Mouse (Mus musculus) heart, embryonic 10.5 days (tissue): ENCODE data around the gene Mavs. TPM values are rescaled to one million over a fixed set of nuclear protein-coding genes. Genes with fewer than 3 reads are reported as not detected.

ENCODE experiments used
- DNase-seq: peaks from one replicate; pipeline ENCODE4 v3.0.0-alpha.2; 2017; ENCODE audit warnings: low spot score
- H3K27ac ChIP-seq: fragments of 300-500 bp; sonication (generic); 2 replicates; pipeline ENCODE4 v1.5.1; 2016; ENCODE audit warnings: mild to moderate bottlenecking
- H3K27me3 ChIP-seq: fragments of 300-500 bp; sonication (generic); 2 replicates; pipeline ENCODE4 v1.6.1; 2016; ENCODE audit warnings: mild to moderate bottlenecking; ENCODE audit not compliant: poor library complexity, insufficient read depth, severe bottlenecking
- H3K36me3 ChIP-seq: fragments of 300-500 bp; sonication (generic); 2 replicates; pipeline ENCODE4 v1.6.1; 2016; ENCODE audit warnings: mild to moderate bottlenecking, moderate library complexity
- H3K4me1 ChIP-seq: fragments of 300-500 bp; sonication (generic); 2 replicates; pipeline ENCODE4 v1.6.1; 2016; ENCODE audit warnings: mild to moderate bottlenecking
- H3K4me3 ChIP-seq: fragments of 300-500 bp; sonication (generic); 2 replicates; pipeline ENCODE4 v1.5.1; 2016; ENCODE audit warnings: mild to moderate bottlenecking, moderate library complexity
- H3K9me3 ChIP-seq: fragments of 300-500 bp; sonication (generic); 2 replicates; pipeline ENCODE4 v1.6.1; 2016; ENCODE audit warnings: mild to moderate bottlenecking, moderate library complexity
- WGBS: fragments of 180-500 bp; shearing (Covaris S2); methylation state at CpG from one replicate; pipeline ENCODE4 v1.1.7; 2016; 5-methylcytosine and 5-hydroxymethylcytosine counted together
- polyA plus RNA-seq: library from polyadenylated mRNA; unstranded; fragments of >200 nt; fragmentation: Nextera tagmentation; extraction: Ambion mirVana; gene quantifications from 2 replicates; pipeline ENCODE4 v1.2.1, GENCODE M21; 2016

Mavs gene
- polyA plus RNA-seq, 1 experiment from 2014 or later, result 20.3 TPM

DNA sequence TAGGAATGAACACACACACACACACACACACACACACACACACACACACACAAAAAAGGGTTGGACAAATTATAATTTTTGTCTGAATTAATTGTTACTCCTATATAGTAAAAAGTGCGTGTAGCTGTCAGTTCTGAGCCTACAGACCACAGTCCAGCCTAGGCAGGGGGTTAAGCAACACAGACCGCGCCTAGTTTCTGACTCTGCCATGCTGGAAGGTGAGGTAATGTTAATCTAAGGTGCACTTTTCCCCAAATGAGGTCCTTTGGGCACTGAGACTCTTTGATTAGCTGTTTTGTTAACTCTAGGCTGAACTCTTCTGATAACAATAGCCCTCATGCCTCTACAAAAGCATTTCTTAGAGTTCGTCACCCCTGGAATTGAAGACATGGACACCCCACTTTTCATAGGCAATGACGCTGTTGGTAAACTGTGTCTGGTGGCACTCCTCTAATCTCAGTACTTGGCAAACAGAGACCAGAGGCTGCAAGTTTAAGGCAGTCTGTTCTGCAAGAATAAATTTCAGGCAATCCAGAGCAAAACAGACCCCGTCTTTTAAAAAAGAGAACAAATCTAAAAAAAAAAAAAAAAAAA, 29.9 kb upstream of the Mavs start:
- H3K27ac ChIP-seq, result no peak overlapping the region
- peaks cover 3% of the 10 kb centered on the region; the same call in 1 of the 2 replicates for H3K36me3 ChIP-seq

DNA sequence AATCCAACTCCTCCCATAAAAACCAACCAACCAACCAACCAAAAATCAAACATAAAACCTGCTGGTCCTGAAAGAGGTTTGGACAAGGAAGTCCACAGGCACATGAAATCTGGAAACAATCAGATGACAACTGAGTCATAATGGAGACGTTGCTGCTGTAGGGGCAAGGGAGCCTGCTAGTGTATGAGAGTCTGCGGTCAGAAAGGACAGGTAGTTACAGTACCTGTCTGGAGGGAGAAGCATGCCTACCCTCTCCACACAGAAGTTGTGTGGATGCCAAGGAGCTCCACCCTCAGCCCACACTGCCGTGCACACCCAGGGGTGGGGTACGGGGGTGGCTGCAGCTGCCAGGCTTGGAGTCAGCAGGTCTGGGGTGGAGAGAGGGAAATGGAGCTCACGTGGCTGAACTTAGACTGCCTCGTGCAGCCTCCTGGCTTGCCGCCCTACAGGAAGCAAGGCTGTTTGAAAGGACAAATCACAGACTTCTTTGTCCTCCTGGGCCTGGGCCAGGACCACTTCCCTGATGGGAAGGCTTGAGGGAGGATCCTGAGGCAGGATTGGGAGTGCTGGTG, 29.4 kb upstream of the Mavs start:
- no peaks in the 10 kb centered on the region for H3K9me3 ChIP-seq
- DNase-seq, result no peak
- H3K36me3 ChIP-seq, result peaks cover 3% of the 10 kb centered on the region; the same call in 1 of the 2 replicates
- 55% methylated on average over 7 of the region's 7 CpGs for WGBS
- peak overlapping the region; percentile 49 for H3K27ac ChIP-seq
- H3K27me3 ChIP-seq, result no peaks in the 10 kb centered on the region
- H3K4me1 ChIP-seq, result peaks cover 19% of the 10 kb centered on the region
- no peak overlapping the region for H3K4me3 ChIP-seq

More for the DNA sequence above, 29.9 kb upstream of the Mavs start:
- H3K27me3 ChIP-seq, result no peaks in the 10 kb centered on the region
- 83% methylated on average over 6 of the region's 6 CpGs for WGBS
- no peak for DNase-seq
- no peaks in the 10 kb centered on the region for H3K9me3 ChIP-seq
- H3K4me3 ChIP-seq, result no peak overlapping the region
- H3K4me1 ChIP-seq, result peaks cover 14% of the 10 kb centered on the region

DNA sequence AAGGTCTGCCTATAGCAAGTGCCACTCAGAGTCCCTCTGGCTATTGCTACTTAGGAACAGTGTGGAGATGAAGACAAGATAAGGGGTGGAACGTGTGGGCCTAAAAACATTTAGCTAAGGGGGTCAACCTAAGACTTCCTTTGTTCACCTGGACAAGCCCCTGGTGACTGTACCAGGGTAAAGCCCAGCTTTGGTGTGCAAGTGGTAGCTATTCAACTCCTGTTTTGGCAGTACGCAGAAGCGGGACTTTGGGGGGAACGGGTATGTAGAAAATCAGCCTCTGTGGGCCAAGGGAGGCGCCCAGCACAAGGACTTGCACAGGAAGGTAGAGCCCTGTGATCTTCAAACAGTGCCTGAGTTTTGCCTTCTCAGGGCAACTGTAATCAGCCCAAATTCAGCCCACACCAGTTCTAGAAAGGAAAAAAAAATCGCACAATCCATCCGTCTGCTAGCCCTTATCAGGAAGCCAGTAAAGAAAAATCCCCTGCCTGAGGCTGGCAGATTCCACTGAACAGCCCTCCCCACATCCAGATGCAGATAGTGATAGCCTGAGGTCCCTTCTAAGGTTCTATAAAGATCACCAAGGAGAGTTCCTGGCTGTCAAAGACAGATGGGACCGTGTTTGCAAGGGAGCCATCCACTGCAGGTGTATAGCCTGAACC, 28.2 kb upstream of the Mavs start:
- Histone ChIP-seq H3K36me3 (no peaks in the 10 kb centered on the region), H3K9me3 (no peaks in the 10 kb centered on the region), H3K4me1 (peaks cover 25% of the 10 kb centered on the region), H3K4me3 (no peak overlapping the region), H3K27ac (peak overlapping the region; percentile 45; the same call in 1 of the 2 replicates), H3K27me3 (no peaks in the 10 kb centered on the region)
- 60% methylated on average over 8 of the region's 8 CpGs for WGBS
- DNase-seq, result peak; percentile 92

DNA sequence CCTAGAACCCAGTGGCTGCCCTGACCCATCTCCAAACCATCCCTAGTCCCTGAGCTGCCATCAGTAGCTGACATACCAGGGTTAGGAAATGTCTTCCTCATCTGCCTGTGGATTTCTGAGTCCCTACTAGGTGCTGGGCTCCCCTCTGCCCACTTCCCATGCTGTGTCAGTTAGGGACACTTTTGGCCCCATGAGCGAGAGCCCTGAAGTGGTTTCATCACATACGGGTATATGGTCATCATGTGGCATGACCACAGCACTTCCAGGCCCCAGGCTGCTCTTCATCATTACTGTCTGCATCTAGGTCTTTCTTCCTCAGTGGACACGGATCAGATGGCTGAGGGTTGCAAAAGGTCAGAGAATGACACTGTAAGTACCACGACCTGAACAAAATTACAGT, 27.1 kb upstream of the Mavs start, which contains the start of gene Ap5s1:
Gene Ap5s1 (plus strand): TSS at position 301 of the 400 bp plus-strand sequence.
- H3K9me3 ChIP-seq, result no peaks in the 10 kb centered on the region
- no peak within 1 kb of the TSS for H3K4me3 ChIP-seq
- DNase-seq, result no peak
- peak within 1 kb of the TSS; percentile 45; the same call in 1 of the 2 replicates for H3K27ac ChIP-seq
- 74% methylated on average over 4 of the region's 4 CpGs for WGBS
- H3K27me3 ChIP-seq, result no peaks in the 10 kb centered on the region
- H3K4me1 ChIP-seq, result peaks cover 30% of the 10 kb centered on the region
- no peaks in the 10 kb centered on the region for H3K36me3 ChIP-seq

DNA sequence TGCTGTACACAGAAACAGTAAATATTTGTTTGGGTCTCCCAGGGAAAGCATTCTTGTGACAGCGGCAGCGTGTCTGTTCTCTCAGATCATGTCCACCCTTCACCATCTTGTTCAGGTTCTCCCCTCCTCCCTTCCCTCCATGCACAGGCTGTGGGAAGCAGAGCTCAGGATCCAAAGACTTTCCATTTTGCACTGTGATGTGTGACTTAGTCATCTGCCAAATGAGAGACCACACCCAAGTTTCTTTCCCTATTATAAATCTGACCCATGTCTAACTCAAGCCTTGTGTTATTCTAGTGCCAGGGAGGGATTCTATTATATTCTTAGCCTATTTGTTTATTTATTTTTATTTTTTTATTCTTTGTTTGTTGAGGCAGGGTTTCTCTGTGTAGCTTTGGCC, 25.5 kb upstream of the Mavs start:
- 95% methylated on average over 2 of the region's 2 CpGs for WGBS
- no peaks in the 10 kb centered on the region for H3K9me3 ChIP-seq
- no peak for DNase-seq
- peaks cover 42% of the 10 kb centered on the region for H3K4me1 ChIP-seq
- no peaks in the 10 kb centered on the region for H3K27me3 ChIP-seq
- H3K27ac ChIP-seq, result no peak overlapping the region
- H3K36me3 ChIP-seq, result peaks cover 11% of the 10 kb centered on the region
- no peak overlapping the region for H3K4me3 ChIP-seq

DNA sequence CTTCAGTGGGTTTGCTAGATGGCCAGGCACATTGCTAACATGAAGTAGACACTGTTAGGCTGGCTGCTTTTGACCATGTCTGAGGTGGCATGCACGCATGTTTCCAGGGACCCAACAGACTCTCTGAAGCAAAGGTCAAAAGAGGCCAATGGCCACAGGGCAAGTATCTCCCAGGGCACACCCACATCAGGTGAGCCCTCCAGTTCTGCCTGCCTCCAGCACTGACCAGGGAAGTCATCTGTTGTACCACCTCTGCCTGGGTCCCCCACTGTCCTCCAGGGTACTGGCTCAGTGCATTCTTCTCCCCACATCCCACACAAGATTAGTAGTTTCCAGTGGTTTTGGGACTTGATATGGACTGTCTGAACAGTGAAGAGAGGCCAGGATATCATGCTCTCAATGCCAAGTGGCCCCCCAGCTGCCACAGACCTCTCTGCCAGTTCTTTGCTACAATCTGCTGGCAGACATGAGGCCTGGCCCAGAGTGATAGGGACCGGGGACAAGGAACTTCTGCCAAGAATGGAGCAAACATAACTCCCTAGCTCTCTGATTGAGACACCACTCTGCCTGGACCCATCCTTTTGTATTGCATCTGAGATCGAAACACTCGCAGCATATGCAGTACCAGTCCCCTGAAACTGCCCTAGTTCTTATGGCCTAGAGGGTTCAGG, 24.6 kb upstream of the Mavs start:
- Histone ChIP-seq H3K27me3 (no peaks in the 10 kb centered on the region), H3K36me3 (peaks cover 19% of the 10 kb centered on the region), H3K4me3 (peak overlapping the region; percentile 61; the same call in 1 of the 2 replicates), H3K9me3 (no peaks in the 10 kb centered on the region), H3K4me1 (peaks cover 51% of the 10 kb centered on the region), H3K27ac (peak overlapping the region; percentile 93)
- WGBS, result 75% methylated on average over 4 of the region's 4 CpGs
- DNase-seq, result no peak

DNA sequence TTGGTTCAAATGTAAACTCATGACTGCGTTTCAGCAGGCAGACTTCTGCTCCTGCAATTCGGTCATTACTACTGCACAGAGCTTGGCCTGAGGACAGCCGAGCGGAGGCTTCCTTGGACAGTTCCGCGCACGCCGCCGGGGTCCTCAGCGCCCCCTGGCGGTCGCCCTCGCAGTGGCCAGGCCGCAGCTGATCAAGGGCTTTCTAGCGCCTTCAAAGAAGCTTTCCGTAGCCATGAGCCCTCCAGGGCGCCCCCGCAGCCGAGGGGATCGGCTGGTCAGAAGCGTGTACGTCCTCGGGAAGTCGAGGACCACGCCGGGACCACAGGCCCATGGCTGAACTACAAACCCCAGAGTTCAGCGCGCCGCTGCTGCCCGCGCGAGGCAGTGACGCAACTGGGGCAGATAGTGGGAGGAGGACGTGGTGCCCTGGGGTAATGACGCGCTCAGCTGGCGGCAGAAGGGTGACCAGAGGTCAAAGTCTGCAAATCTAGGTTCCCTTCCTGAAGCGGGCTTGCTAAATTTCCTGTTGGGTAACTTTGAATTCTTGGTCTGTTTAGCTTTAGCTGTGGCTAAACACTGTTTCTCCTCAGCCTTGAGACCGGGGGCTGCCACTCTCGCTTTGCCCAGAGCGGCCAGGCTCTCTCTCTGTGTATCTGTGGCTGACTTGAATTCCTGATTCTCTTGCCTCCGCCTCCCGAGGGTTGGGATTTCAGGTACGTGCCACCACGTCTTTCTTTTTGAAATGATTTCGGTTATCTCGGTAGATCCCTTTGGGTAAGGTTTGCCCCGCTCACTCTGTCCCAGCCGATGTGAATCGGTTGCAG, 23.7 kb upstream of the Mavs start:
- Histone ChIP-seq H3K4me3 (peak overlapping the region; percentile 61), H3K36me3 (peaks cover 22% of the 10 kb centered on the region), H3K27me3 (no peaks in the 10 kb centered on the region), H3K9me3 (no peaks in the 10 kb centered on the region), H3K4me1 (peaks cover 44% of the 10 kb centered on the region), H3K27ac (peak overlapping the region; percentile 93)
- peak; percentile 98 for DNase-seq
- 1% methylated on average over 50 of the region's 50 CpGs for WGBS

DNA sequence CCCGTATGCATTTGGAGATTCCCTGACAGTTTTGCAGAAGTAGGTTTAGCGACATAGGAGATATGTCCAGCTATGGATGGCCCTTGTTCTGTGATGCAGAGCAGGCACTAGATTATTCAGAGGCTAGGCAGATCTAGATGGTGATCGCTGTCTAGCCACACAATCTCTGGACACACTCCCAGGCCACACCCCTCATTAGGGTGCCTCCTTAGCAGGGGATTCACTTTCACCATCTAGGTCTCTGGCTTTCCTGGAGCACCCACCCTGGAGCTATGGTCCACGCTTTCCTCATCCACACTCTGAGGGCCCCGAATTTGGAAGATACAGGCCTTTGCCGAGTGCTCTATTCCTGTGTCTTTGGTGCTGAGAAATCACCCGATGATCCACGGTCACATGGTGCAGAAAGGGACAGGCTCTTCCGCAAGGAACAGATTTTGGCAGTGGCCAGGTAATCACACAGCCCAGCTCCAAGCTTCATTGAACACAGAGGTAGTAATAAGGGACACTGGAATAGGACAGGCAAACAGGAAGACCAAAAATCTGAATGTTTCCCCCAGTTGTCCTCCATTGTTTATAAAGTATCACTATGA, 22.7 kb upstream of the Mavs start:
- 64% methylated on average over 9 of the region's 9 CpGs for WGBS
- Histone ChIP-seq H3K27me3 (no peaks in the 10 kb centered on the region), H3K27ac (peak overlapping the region; percentile 93), H3K4me1 (peaks cover 38% of the 10 kb centered on the region), H3K4me3 (peak overlapping the region; percentile 61), H3K9me3 (no peaks in the 10 kb centered on the region), H3K36me3 (peaks cover 22% of the 10 kb centered on the region)
- DNase-seq, result no peak

DNA sequence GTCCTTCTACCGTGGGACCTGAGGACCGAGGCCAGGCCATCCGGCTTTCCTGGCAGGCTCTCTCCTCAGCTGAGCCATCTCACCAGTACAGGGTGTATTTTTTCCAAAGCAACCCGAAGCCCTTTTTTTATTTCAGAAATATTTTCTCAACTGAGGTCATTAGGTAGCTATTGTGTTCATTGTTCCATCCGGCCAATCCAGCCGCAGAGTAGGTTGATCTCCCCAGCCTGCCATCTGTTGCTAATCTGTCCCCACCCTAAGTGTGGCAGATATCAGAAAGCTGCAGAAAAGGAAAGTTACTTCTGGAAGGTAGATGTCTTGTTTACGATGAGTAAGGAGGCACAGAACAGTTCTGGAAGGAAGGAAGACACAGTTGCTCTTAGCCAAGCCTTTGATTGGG, 20.1 kb upstream of the Mavs start:
- Histone ChIP-seq H3K9me3 (no peaks in the 10 kb centered on the region), H3K4me3 (no peak overlapping the region), H3K4me1 (peaks cover 38% of the 10 kb centered on the region), H3K36me3 (peaks cover 22% of the 10 kb centered on the region), H3K27me3 (no peaks in the 10 kb centered on the region), H3K27ac (peak overlapping the region; percentile 71; the same call in 1 of the 2 replicates)
- WGBS, result 72% methylated on average over 7 of the region's 7 CpGs
- DNase-seq, result no peak

DNA sequence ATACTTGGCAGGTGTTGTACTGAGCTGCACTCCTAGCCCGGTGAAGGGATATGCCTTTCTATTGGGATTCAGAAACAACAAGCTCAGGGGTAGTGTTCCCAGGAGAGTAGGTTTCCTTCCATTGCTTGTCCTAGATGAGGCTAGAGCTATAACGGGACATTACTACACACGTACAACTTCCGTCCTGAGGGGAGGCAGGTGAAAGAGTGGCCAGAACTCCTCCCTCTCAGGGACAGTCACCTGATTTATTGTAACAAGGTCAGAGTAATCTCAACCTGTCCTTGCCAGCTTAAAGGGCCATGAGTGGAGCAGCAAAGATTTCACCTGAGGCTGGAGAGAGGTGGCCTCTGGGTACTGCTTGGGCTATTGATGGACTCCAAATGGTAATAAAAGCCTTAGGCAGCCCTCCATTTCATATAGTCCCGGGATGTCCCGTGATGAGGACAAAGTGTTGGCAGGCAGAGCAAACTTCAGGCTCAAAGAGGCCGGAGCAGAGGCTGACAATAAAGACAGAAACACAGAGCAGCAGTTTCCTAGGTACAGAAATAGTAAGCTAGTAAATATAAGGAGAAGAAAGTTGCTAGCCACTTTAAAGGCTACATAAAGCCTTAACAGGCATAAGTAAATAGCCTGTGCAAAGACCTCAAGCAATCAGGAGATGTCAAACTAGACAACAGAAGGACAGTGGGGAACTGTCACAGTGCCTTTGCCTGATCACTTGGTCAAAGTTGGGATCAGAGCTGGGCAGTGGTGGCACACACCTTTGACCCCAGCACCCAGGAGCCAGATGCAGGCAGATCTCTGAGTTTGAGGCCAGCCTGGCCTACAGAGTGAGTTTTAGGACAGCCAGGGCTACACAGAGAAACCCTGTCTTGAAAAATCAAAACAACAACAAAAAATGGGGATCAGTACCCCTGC, 17.7 kb upstream of the Mavs start:
- H3K27ac ChIP-seq, result peak overlapping the region; percentile 10; the same call in 1 of the 2 replicates
- H3K9me3 ChIP-seq, result no peaks in the 10 kb centered on the region
- DNase-seq, result no peak
- 81% methylated on average over 7 of the region's 7 CpGs for WGBS
- peaks cover 24% of the 10 kb centered on the region for H3K4me1 ChIP-seq
- H3K4me3 ChIP-seq, result no peak overlapping the region
- no peaks in the 10 kb centered on the region for H3K27me3 ChIP-seq
- peaks cover 22% of the 10 kb centered on the region for H3K36me3 ChIP-seq

DNA sequence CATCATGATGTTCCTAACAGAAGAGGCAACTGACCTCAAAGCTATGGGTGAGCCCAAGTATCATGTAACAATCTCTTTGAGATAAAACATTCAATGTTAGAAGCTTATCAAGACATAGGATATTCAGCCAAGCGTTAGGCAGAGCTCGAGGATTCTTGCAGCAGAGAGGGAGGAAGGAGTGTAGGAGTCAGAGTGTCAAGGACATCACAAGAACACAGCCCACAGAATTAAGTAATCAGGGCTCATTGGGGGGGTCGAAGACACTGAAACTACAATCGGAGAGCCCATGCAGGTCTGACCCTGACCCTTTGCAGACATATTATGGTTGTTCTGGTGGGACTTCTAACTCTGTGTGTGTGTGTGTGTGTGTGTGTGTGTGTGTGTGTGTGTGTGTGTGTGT, 13.8 kb upstream of the Mavs start:
- Histone ChIP-seq H3K36me3 (no peaks in the 10 kb centered on the region), H3K4me3 (no peak overlapping the region), H3K27me3 (no peaks in the 10 kb centered on the region), H3K4me1 (peaks cover 10% of the 10 kb centered on the region), H3K9me3 (no peaks in the 10 kb centered on the region), H3K27ac (no peak overlapping the region)
- 67% methylated on average over 4 of the region's 4 CpGs for WGBS
- DNase-seq, result no peak
